Mouse (Mus musculus): ENCODE measurements around the gene Gdf9.

GRCm38 (mm10) chr11:53418048-53418447, 12.8 kb upstream of the Gdf9 start:
- TF ChIP-seq GATA1 (IDR thresholded peaks at IDR 0.05; ENCODE audit: borderline replicate concordance, low read length) = no peak
- TF ChIP-seq FLI1 (IDR thresholded peaks at IDR 0.05; ENCODE audit: low read length) = no peak
